ENCODE assay signal across 7 mouse cellular contexts in genomic region chr17:26937883-26938695, GRCm38 (mm10). TPM values are rescaled to one million over a fixed set of nuclear protein-coding genes. Genes with fewer than 3 reads are reported as not detected.
DNase-seq lines count a peak whose midpoint lies in the region; ATAC-seq and TF ChIP-seq lines count a peak whose summit lies in the region.

No protein-coding gene starts in this region.

- H3K4me1 ChIP-seq in lung, embryonic 15.5 days: peaks cover 40% of the 10 kb centered on the region
- peaks cover 66% of the 10 kb centered on the region for H3K4me1 ChIP-seq in forebrain, embryonic 10.5 days
- H3K4me1 ChIP-seq in intestine, postnatal 0 days (replicated peaks; ENCODE audit: control insufficient read depth, insufficient read depth, low read length): 0 out of 2 replicates have a peak, but pooled peaks cover 6% of the 10 kb centered on the region
- H3K4me1 ChIP-seq in neural tube, embryonic 15.5 days: peaks cover 68% of the 10 kb centered on the region

- H3K4me2 ChIP-seq in lung, embryonic 15.5 days: peak overlapping the region; percentile 95
- peak overlapping the region; percentile 93 for H3K4me2 ChIP-seq in intestine, postnatal 0 days (replicated peaks; ENCODE audit: low read depth)
- peak overlapping the region; percentile 97 for H3K4me2 ChIP-seq in neural tube, embryonic 15.5 days

- H3K9me3 ChIP-seq in lung, embryonic 15.5 days: no peaks in the 10 kb centered on the region
- H3K9me3 ChIP-seq in forebrain, embryonic 10.5 days: no peaks in the 10 kb centered on the region
- no peaks in the 10 kb centered on the region for H3K9me3 ChIP-seq in intestine, postnatal 0 days (ENCODE audit: control insufficient read depth)
- no peaks in the 10 kb centered on the region for H3K9me3 ChIP-seq in neural tube, embryonic 15.5 days (replicated peaks)

- H3K36me3 ChIP-seq in lung, embryonic 15.5 days: peaks cover 20% of the 10 kb centered on the region
- peaks cover 42% of the 10 kb centered on the region for H3K36me3 ChIP-seq in forebrain, embryonic 10.5 days (replicated peaks)
- peaks cover 28% of the 10 kb centered on the region; the same call in 1 of the 2 replicates for H3K36me3 ChIP-seq in intestine, postnatal 0 days (ENCODE audit: control insufficient read depth, insufficient read depth)
- peaks cover 22% of the 10 kb centered on the region for H3K36me3 ChIP-seq in neural tube, embryonic 15.5 days

- DNase-seq in lung, postnatal 14 days: no peak
- no peak for DNase-seq in forebrain, embryonic 10.5 days (ENCODE audit: extremely low spot score, low spot score)
- DNase-seq in thymus, postnatal 36 days: no peak
- DNase-seq in gastrocnemius, postnatal 4 days (ENCODE audit: low spot score in 2 of 2): no peak

- no peaks in the 10 kb centered on the region for H3K27me3 ChIP-seq in lung, embryonic 15.5 days
- no peaks in the 10 kb centered on the region for H3K27me3 ChIP-seq in forebrain, embryonic 10.5 days (ENCODE audit: poor library complexity, severe bottlenecking)
- no peaks in the 10 kb centered on the region for H3K27me3 ChIP-seq in intestine, postnatal 0 days (replicated peaks; ENCODE audit: control insufficient read depth, insufficient read depth, low read length)
- no peaks in the 10 kb centered on the region for H3K27me3 ChIP-seq in neural tube, embryonic 15.5 days (replicated peaks)

- TF ChIP-seq CTCF in intestine, postnatal 0 days (IDR thresholded peaks at IDR 0.05; ENCODE audit: low read depth): no peak

- H3K27ac ChIP-seq in lung, embryonic 15.5 days: peak overlapping the region; percentile 92
- H3K27ac ChIP-seq in forebrain, embryonic 10.5 days: peak overlapping the region; percentile 96
- H3K27ac ChIP-seq in intestine, postnatal 0 days (ENCODE audit: low read depth, low read length): no peak overlapping the region
- peak overlapping the region; percentile 95; the same call in 1 of the 2 replicates for H3K27ac ChIP-seq in neural tube, embryonic 15.5 days (replicated peaks)

- no peak for ATAC-seq in lung, embryonic 15.5 days (ENCODE audit: borderline replicate concordance, extremely low read depth, low FRiP score, low TSS enrichment)
- ATAC-seq in intestine, postnatal 0 days: no peak
- ATAC-seq in neural tube, embryonic 15.5 days (ENCODE audit: low FRiP score): no peak

- H3K4me3 ChIP-seq in lung, embryonic 15.5 days: peak overlapping the region; percentile 82
- peak overlapping the region; percentile 84 for H3K4me3 ChIP-seq in forebrain, embryonic 10.5 days
- H3K4me3 ChIP-seq in intestine, postnatal 0 days (ENCODE audit: low read depth, low read length): peak overlapping the region; percentile 61
- peak overlapping the region; percentile 65 for H3K4me3 ChIP-seq in neural tube, embryonic 15.5 days (replicated peaks)

- WGBS in lung, embryonic 15.5 days: 41% methylated on average over 16 of the region's 16 CpGs
- WGBS in forebrain, embryonic 10.5 days: 63% methylated on average over 16 of the region's 16 CpGs
- WGBS in intestine, postnatal 0 days: 29% methylated on average over 16 of the region's 16 CpGs
- WGBS in neural tube, embryonic 15.5 days: 65% methylated on average over 16 of the region's 16 CpGs

- H3K9ac ChIP-seq in lung, embryonic 15.5 days: peak overlapping the region; percentile 70
- peak overlapping the region; percentile 72 for H3K9ac ChIP-seq in intestine, postnatal 0 days (ENCODE audit: low read depth, low read length)
- H3K9ac ChIP-seq in neural tube, embryonic 15.5 days (replicated peaks): peak overlapping the region; percentile 57

RNA-seq across cellular contexts. Expression of gene Cuta, which starts 1.3 kb away (rescaled TPM):
- 182 and 184 TPM in 2 replicates for polyA plus RNA-seq in lung, embryonic 15.5 days (2015; fragmentation: Nextera tagmentation; extraction: Ambion mirVana)
- 180 and 184 TPM in 2 replicates for polyA plus RNA-seq in forebrain, embryonic 10.5 days (2016; fragmentation: Nextera tagmentation; extraction: Ambion mirVana)
- polyA plus RNA-seq in intestine, postnatal 0 days (2015; fragmentation: Nextera tagmentation; extraction: Ambion mirVana): 287 and 304 TPM in 2 replicates
- polyA plus RNA-seq in neural tube, embryonic 15.5 days (2015; fragmentation: Nextera tagmentation; extraction: Ambion mirVana): 141 and 152 TPM in 2 replicates
- 10 to 100 TPM; 90.4 to 92.8 TPM for total RNA-seq in gastrocnemius, postnatal 4 days (2021)

RNA-seq across cellular contexts. Expression of gene Syngap1, which starts 3.0 kb away (rescaled TPM):
- polyA plus RNA-seq in lung, embryonic 15.5 days (2015; fragmentation: Nextera tagmentation; extraction: Ambion mirVana): 1.5 and 2.1 TPM in 2 replicates
- 1.5 and 1.9 TPM in 2 replicates for polyA plus RNA-seq in forebrain, embryonic 10.5 days (2016; fragmentation: Nextera tagmentation; extraction: Ambion mirVana)
- polyA plus RNA-seq in intestine, postnatal 0 days (2015; fragmentation: Nextera tagmentation; extraction: Ambion mirVana): 0.35 and 0.39 TPM in 2 replicates
- 3.7 and 3.8 TPM in 2 replicates for polyA plus RNA-seq in neural tube, embryonic 15.5 days (2015; fragmentation: Nextera tagmentation; extraction: Ambion mirVana)
- total RNA-seq in gastrocnemius, postnatal 4 days (2021): 10 to 100 TPM; 20.8 to 23.8 TPM

RNA-seq across cellular contexts. Expression of gene Phf1, which starts 5.2 kb away (rescaled TPM):
- polyA plus RNA-seq in lung, embryonic 15.5 days (2015; fragmentation: Nextera tagmentation; extraction: Ambion mirVana): 7.6 and 8.7 TPM in 2 replicates
- 2.8 and 2.9 TPM in 2 replicates for polyA plus RNA-seq in forebrain, embryonic 10.5 days (2016; fragmentation: Nextera tagmentation; extraction: Ambion mirVana)
- 11.2 and 11.6 TPM in 2 replicates for polyA plus RNA-seq in intestine, postnatal 0 days (2015; fragmentation: Nextera tagmentation; extraction: Ambion mirVana)
- 27.5 and 30.5 TPM in 2 replicates for polyA plus RNA-seq in neural tube, embryonic 15.5 days (2015; fragmentation: Nextera tagmentation; extraction: Ambion mirVana)
- 10 to 100 TPM in 1 of 2 experiments, 1 to 10 TPM in 1; 9.6 to 10.9 TPM for total RNA-seq in gastrocnemius, postnatal 4 days (2021)

RNA-seq across cellular contexts. Expression of gene Kifc5b, which starts 21.2 kb away (rescaled TPM):
- 8.0 and 9.8 TPM in 2 replicates for polyA plus RNA-seq in lung, embryonic 15.5 days (2015; fragmentation: Nextera tagmentation; extraction: Ambion mirVana)
- polyA plus RNA-seq in forebrain, embryonic 10.5 days (2016; fragmentation: Nextera tagmentation; extraction: Ambion mirVana): 11.7 and 12.5 TPM in 2 replicates
- 0.94 and 1.4 TPM in 2 replicates for polyA plus RNA-seq in intestine, postnatal 0 days (2015; fragmentation: Nextera tagmentation; extraction: Ambion mirVana)
- 2.3 and 3.5 TPM in 2 replicates for polyA plus RNA-seq in neural tube, embryonic 15.5 days (2015; fragmentation: Nextera tagmentation; extraction: Ambion mirVana)
- 1 to 10 TPM; 6.1 to 8.5 TPM for total RNA-seq in gastrocnemius, postnatal 4 days (2021)

RNA-seq across cellular contexts. Expression of gene Zbtb9, which starts 34.9 kb away (rescaled TPM):
- polyA plus RNA-seq in lung, embryonic 15.5 days (2015; fragmentation: Nextera tagmentation; extraction: Ambion mirVana): 16.3 and 16.9 TPM in 2 replicates
- polyA plus RNA-seq in forebrain, embryonic 10.5 days (2016; fragmentation: Nextera tagmentation; extraction: Ambion mirVana): 17.5 and 20.1 TPM in 2 replicates
- 6.5 and 6.7 TPM in 2 replicates for polyA plus RNA-seq in intestine, postnatal 0 days (2015; fragmentation: Nextera tagmentation; extraction: Ambion mirVana)
- 15.9 and 16.0 TPM in 2 replicates for polyA plus RNA-seq in neural tube, embryonic 15.5 days (2015; fragmentation: Nextera tagmentation; extraction: Ambion mirVana)
- total RNA-seq in gastrocnemius, postnatal 4 days (2021): 1 to 10 TPM; 4.1 to 4.8 TPM
